Mouse (Mus musculus) embryonic facial prominence, embryonic 11.5 days (tissue): ENCODE measurements around the gene Ugt1a7c. TPM values are rescaled to one million over a fixed set of nuclear protein-coding genes. Genes with fewer than 3 reads are reported as not detected.
"Not testable (repeated sequence)": the region's sequence is repeated elsewhere in the genome, so short reads cannot be mapped to it uniquely, and the experiment has no call there.

Experiments used
- ATAC-seq: fragments of 200-750 bp; cut with Nextera tagmentation; replicated peaks from 2 replicates; pipeline ENCODE4 v1.8.0; 2017; ENCODE audit warnings: low read depth; ENCODE audit not compliant: insufficient number of reproducible peaks, low FRiP score, low TSS enrichment
- DNase-seq: peaks from one replicate; pipeline ENCODE4 v3.0.0-alpha.2; 2015; ENCODE audit warnings: low spot score
- H3K27ac ChIP-seq: fragments of 300-500 bp; sonication (generic); replicated peaks from 2 replicates; pipeline ENCODE4 v1.5.1; 2014; ENCODE audit warnings: mild to moderate bottlenecking, low read depth, low read length, control low read depth
- H3K27me3 ChIP-seq: fragments of 300-500 bp; sonication (generic); 2 replicates; pipeline ENCODE4 v1.6.1; 2014; ENCODE audit warnings: mild to moderate bottlenecking, low read length, moderate library complexity, mixed read lengths; ENCODE audit not compliant: control insufficient read depth, insufficient read depth
- H3K36me3 ChIP-seq: fragments of 300-500 bp; sonication (generic); replicated peaks from 2 replicates; pipeline ENCODE4 v1.6.1; 2014; ENCODE audit warnings: low read depth, mild to moderate bottlenecking, low read length, moderate library complexity, mixed read lengths; ENCODE audit not compliant: control insufficient read depth, insufficient read depth
- H3K4me1 ChIP-seq: fragments of 300-500 bp; sonication (generic); 2 replicates; pipeline ENCODE4 v1.6.1; 2014; ENCODE audit warnings: low read length, mixed read lengths; ENCODE audit not compliant: control insufficient read depth, insufficient read depth
- H3K4me2 ChIP-seq: fragments of 300-500 bp; sonication (generic); 2 replicates; pipeline ENCODE4 v1.6.1; 2014; ENCODE audit warnings: low read depth, mild to moderate bottlenecking, control low read depth, low read length, moderate library complexity
- H3K4me3 ChIP-seq: fragments of 300-500 bp; sonication (generic); 2 replicates; pipeline ENCODE4 v1.5.1; 2014; ENCODE audit warnings: low read depth, low read length, control low read depth
- H3K9ac ChIP-seq: fragments of 300-500 bp; sonication (generic); replicated peaks from 2 replicates; pipeline ENCODE4 v1.6.1; 2014; ENCODE audit warnings: mild to moderate bottlenecking, control low read depth, low read length
- H3K9me3 ChIP-seq: fragments of 300-500 bp; sonication (generic); replicated peaks from 2 replicates; pipeline ENCODE4 v1.6.1; 2016; ENCODE audit warnings: mild to moderate bottlenecking, low read length, inconsistent platforms, mixed read lengths; ENCODE audit not compliant: control insufficient read depth
- WGBS: fragments of 180-500 bp; shearing (Covaris S2); extraction: QIAGEN DNeasy Blood & Tissue Kit; methylation state at CpG from one replicate; pipeline ENCODE4 v1.1.7; 2014; 5-methylcytosine and 5-hydroxymethylcytosine counted together
- polyA plus RNA-seq: library from polyadenylated mRNA; unstranded; fragments of >200 nt; fragmentation: Nextera tagmentation; extraction: Ambion mirVana; gene quantifications from 2 replicates; pipeline ENCODE4 v1.2.1, GENCODE M21; 2014

Ugt1a7c gene
- polyA plus RNA-seq, 1 experiment from 2014 or later: 0.84 TPM

DNA sequence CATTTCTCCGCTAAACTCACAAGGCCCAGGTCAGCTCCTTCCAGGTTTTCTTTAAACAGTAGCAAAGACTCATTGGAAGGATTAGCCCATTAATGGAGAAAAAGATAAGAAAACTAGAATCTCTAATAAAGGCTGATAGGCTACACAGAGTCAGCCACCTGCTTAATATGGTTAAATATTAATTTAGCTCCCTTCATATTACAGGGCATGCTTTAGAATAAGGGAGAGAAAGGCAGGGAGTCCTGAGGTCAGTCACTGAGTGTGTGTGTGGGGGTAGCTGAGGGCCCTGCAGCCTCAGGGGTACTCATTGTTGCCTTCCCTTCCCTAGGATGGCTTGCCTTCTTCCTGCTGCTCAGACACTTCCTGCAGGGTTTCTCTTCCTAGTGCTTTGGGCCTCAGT, 43.3 kb downstream of the Ugt1a7c start:
- ATAC-seq: no peak
- Histone ChIP-seq H3K4me2 (no peak overlapping the region), H3K27me3 (no peaks in the 10 kb centered on the region), H3K36me3 (no peaks in the 10 kb centered on the region), H3K4me1 (no peaks in the 10 kb centered on the region), H3K4me3 (no peak overlapping the region), H3K9ac (no peak overlapping the region), H3K27ac (no peak overlapping the region), H3K9me3 (no peaks in the 10 kb centered on the region)
- no peak for DNase-seq
- 84% methylated on average over 1 of the region's 1 CpGs for WGBS

GRCm38 (mm10) chr1:88140492-88140891, 45.6 kb downstream of the Ugt1a7c start:
- not testable (repeated sequence) for H3K36me3 ChIP-seq, ATAC-seq, H3K4me3 ChIP-seq, H3K9me3 ChIP-seq, H3K9ac ChIP-seq, H3K4me1 ChIP-seq, H3K27ac ChIP-seq, DNase-seq, H3K4me2 ChIP-seq, H3K27me3 ChIP-seq
- WGBS: 62% methylated on average over 1 of the region's 1 CpGs

DNA sequence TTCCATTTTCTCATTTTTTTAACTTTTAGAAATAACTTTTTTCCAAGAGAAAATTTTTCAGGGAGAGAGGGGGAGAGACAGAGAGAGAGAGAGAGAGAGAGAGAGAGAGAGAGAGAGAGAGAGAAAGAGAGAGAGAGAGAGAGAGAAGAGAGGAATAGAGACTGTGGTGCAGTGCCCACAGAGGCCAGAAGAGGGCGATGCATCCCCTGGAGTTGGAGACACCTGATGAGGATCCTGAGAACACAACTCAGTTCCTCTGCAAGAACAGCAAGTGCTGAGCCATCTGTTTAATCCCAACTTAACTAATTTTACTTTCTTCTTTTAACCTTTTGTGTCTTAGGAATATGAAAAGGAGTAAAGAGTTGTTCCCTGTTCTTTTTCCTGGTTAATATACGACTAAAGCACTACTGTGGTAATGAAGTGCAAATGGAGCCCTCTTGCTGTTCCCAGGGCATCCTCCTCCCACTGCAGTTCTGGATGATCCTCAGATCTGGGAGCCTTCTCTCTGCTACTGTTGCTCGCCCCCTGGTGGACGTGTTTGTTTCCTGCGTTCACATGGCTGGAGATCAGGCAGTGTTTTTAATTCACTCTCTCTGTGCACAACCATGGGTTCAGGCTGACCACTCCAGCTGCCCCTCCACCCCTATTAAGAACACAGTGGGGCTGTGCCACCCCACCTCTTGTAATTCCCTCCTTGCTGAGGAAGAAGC, 49.3 kb downstream of the Ugt1a7c start:
- H3K27ac ChIP-seq, H3K9ac ChIP-seq, ATAC-seq, H3K9me3 ChIP-seq, H3K4me3 ChIP-seq, H3K36me3 ChIP-seq, H3K27me3 ChIP-seq, H3K4me1 ChIP-seq, H3K4me2 ChIP-seq: not testable (repeated sequence)
- peak; percentile 37 for DNase-seq
- 5% methylated on average over 4 of the region's 5 CpGs for WGBS

DNA sequence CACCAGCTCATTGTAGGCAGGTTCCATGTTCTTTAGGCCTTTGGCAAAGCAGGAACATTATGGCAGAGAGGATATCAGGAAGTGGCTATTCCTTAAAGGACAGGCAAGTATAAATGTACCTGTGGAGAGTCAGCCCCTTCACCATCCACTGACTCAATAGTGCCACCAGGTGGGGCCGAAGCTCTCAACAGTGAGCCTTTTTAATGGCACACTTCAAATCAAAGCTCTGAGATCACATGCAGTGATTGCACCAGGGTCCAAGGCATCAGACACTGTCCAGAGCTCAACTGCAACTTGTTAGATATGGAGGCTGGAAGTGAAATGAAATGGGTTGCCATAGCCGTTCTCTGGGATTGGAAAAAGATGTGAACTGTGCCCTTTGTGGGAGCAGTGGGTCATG, 50.4 kb downstream of the Ugt1a7c start:
- not testable (repeated sequence) for DNase-seq, H3K9ac ChIP-seq, ATAC-seq, H3K27me3 ChIP-seq, H3K4me1 ChIP-seq, H3K36me3 ChIP-seq, H3K27ac ChIP-seq, H3K4me3 ChIP-seq, H3K4me2 ChIP-seq, H3K9me3 ChIP-seq
- 59% methylated on average over 2 of the region's 2 CpGs for WGBS

DNA sequence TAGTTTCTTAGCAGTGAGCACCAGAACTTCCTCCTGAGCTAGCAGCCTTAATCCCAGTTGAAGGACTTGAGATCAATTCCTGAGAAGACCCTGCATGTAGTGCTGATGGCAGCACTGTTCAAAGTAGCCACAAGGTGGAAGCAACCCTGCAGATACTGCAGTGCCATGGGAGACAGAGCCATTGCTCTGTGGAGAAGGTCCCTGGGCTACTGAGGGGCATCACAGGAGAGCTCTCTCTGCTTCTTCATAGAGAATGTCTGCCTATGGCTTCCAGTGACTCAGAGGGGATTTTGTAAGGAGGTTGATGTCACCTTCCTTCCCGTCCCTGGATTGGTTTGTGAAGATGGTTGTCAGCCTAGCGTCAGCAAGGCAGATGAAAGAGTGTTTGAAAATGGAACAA, 55.3 kb downstream of the Ugt1a7c start:
- not testable (repeated sequence) for H3K27me3 ChIP-seq, H3K9me3 ChIP-seq, H3K36me3 ChIP-seq, H3K9ac ChIP-seq, DNase-seq, ATAC-seq, H3K4me3 ChIP-seq, H3K27ac ChIP-seq, H3K4me1 ChIP-seq, H3K4me2 ChIP-seq
- 74% methylated on average over 2 of the region's 2 CpGs for WGBS

GRCm38 (mm10) chr1:88158430-88158829, 63.6 kb downstream of the Ugt1a7c start:
- Histone ChIP-seq H3K9ac (no peak overlapping the region), H3K27me3 (no peaks in the 10 kb centered on the region), H3K4me1 (no peaks in the 10 kb centered on the region), H3K4me2 (no peak overlapping the region), H3K9me3 (no peaks in the 10 kb centered on the region), H3K27ac (no peak overlapping the region), H3K4me3 (no peak overlapping the region), H3K36me3 (no peaks in the 10 kb centered on the region)
- 86% methylated on average over 2 of the region's 2 CpGs for WGBS
- DNase-seq: no peak
- no peak for ATAC-seq

DNA sequence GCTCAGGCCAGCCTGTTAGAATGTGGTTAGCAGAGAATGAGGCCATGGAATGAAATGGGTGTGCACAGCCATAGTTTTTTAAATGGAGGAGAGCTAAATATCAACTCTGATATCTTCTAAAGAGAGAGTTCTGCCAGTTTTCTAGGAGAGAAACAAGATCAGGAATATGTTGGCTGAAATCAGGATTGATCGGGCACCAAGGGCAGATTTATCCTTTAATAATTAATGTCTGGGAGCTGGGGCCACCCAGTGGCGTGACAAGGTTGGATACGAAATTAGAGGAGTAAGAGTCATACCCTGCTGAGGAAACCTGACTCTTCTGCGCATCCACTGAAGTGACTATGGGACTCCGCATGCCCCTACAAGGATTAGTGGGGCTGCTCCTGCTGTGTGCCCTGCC, 70.8 kb downstream of the Ugt1a7c start, which contains the start of gene Ugt1a5:
Ugt1a5 (plus strand) TSS at position 302 of the 400 bp plus-strand sequence.
- DNase-seq (no peak), ATAC-seq (no peak)
- Histone ChIP-seq H3K27me3 (no peaks in the 10 kb centered on the region), H3K9ac (no peak within 1 kb of the TSS), H3K4me3 (no peak within 1 kb of the TSS), H3K4me1 (no peaks in the 10 kb centered on the region), H3K4me2 (no peak within 1 kb of the TSS), H3K9me3 (no peaks in the 10 kb centered on the region), H3K27ac (no peak within 1 kb of the TSS), H3K36me3 (no peaks in the 10 kb centered on the region)
- 73% methylated on average over 5 of the region's 5 CpGs for WGBS

- H3K36me3 ChIP-seq, H3K27ac ChIP-seq, H3K9ac ChIP-seq, H3K27me3 ChIP-seq, H3K4me1 ChIP-seq, DNase-seq, H3K9me3 ChIP-seq, H3K4me2 ChIP-seq, H3K4me3 ChIP-seq, ATAC-seq: not testable (repeated sequence)
- WGBS: 89% methylated on average over 5 of the region's 7 CpGs
These were observed 77.3 kb downstream of the Ugt1a7c start for GRCm38 (mm10) chr1:88172190-88172589.
